8 mouse cellular contexts compared by ENCODE assay signal in genomic region chr11:102690162-102690561, GRCm38 (mm10). TPM values are rescaled to one million over a fixed set of nuclear protein-coding genes. Genes with fewer than 3 reads are reported as not detected.
A peak's percentile ranks its signal among the peaks of the same experiment; 100 is the strongest.
DNase-seq lines count a peak whose midpoint lies in the region; ATAC-seq lines count a peak whose summit lies in the region.

No protein-coding gene starts in this region.

- DNase-seq in midbrain, embryonic 11.5 days (ENCODE audit: low spot score, missing footprints) = peak; percentile 98
- DNase-seq in adrenal gland, postnatal 36 days = peak; percentile 63 to 73
- DNase-seq in embryonic facial prominence, embryonic 10.5 days (ENCODE audit: low spot score) = peak; percentile 77
- peak; percentile 51 to 61 for DNase-seq in left cerebral cortex, postnatal 36 days (ENCODE audit: low spot score in 2 of 2)
- DNase-seq in ovary, postnatal 14 days (ENCODE audit: low spot score) = peak; percentile 61
- peak; percentile 51 to 78 for DNase-seq in thymus, postnatal 10 days (ENCODE audit: low spot score in 2 of 2)

- H3K4me2 ChIP-seq in midbrain, embryonic 11.5 days = no peak overlapping the region
- H3K4me2 ChIP-seq in midbrain, embryonic 16.5 days (ENCODE audit: low read length) = no peak overlapping the region

- H3K27me3 ChIP-seq in midbrain, embryonic 11.5 days (ENCODE audit: control insufficient read depth, insufficient read depth, low read length) = no peaks in the 10 kb centered on the region
- no peaks in the 10 kb centered on the region for H3K27me3 ChIP-seq in midbrain, embryonic 16.5 days (ENCODE audit: control insufficient read depth, insufficient read depth, low read depth, low read length)
- no peaks in the 10 kb centered on the region for H3K27me3 ChIP-seq in embryonic facial prominence, embryonic 10.5 days (replicated peaks; ENCODE audit: low read depth, poor library complexity, severe bottlenecking)

- intact Hi-C loops in left cerebral cortex, postnatal 36 days (cut with DNase I) = no loop called here

- ATAC-seq in midbrain, embryonic 11.5 days (ENCODE audit: low FRiP score) = no peak
- no peak for ATAC-seq in midbrain, embryonic 16.5 days
- ATAC-seq in hematopoietic stem cell, adult 5-6 weeks (replicated peaks in 1 of 2; ENCODE audit: insufficient read depth in 1 of 2, low FRiP score in 2 of 2, low TSS enrichment in 1 of 2, low read depth in 1 of 2, poor library complexity in 2 of 2, severe bottlenecking in 2 of 2) = peak; percentile 75 to 76

- no peak overlapping the region for H3K27ac ChIP-seq in midbrain, embryonic 11.5 days (ENCODE audit: low read depth, low read length)
- H3K27ac ChIP-seq in midbrain, embryonic 16.5 days (ENCODE audit: low read length) = no peak overlapping the region
- H3K27ac ChIP-seq in embryonic facial prominence, embryonic 10.5 days (replicated peaks) = no peak overlapping the region

- H3K9ac ChIP-seq in midbrain, embryonic 11.5 days (ENCODE audit: low read length) = no peak overlapping the region
- H3K9ac ChIP-seq in midbrain, embryonic 16.5 days (ENCODE audit: low read depth, low read length) = no peak overlapping the region

- no peak overlapping the region for H3K4me3 ChIP-seq in midbrain, embryonic 11.5 days (ENCODE audit: low read depth, low read length)
- H3K4me3 ChIP-seq in midbrain, embryonic 16.5 days (ENCODE audit: low read depth, low read length) = no peak overlapping the region
- H3K4me3 ChIP-seq in embryonic facial prominence, embryonic 10.5 days = no peak overlapping the region

- no peaks in the 10 kb centered on the region for H3K4me1 ChIP-seq in midbrain, embryonic 11.5 days (ENCODE audit: control insufficient read depth, insufficient read depth, low read length)
- H3K4me1 ChIP-seq in midbrain, embryonic 16.5 days (ENCODE audit: control insufficient read depth, insufficient read depth, low read length) = no peaks in the 10 kb centered on the region
- no peaks in the 10 kb centered on the region for H3K4me1 ChIP-seq in embryonic facial prominence, embryonic 10.5 days

- H3K36me3 ChIP-seq in midbrain, embryonic 11.5 days (ENCODE audit: control insufficient read depth, insufficient read depth, low read length) = no peaks in the 10 kb centered on the region; the same call in 1 of the 2 replicates
- peaks cover 10% of the 10 kb centered on the region for H3K36me3 ChIP-seq in midbrain, embryonic 16.5 days (ENCODE audit: control insufficient read depth, insufficient read depth, low read length)
- H3K36me3 ChIP-seq in embryonic facial prominence, embryonic 10.5 days (replicated peaks) = peaks cover 84% of the 10 kb centered on the region

- H3K9me3 ChIP-seq in midbrain, embryonic 11.5 days (ENCODE audit: control insufficient read depth, low read length) = no peaks in the 10 kb centered on the region
- no peaks in the 10 kb centered on the region for H3K9me3 ChIP-seq in midbrain, embryonic 16.5 days (replicated peaks; ENCODE audit: control insufficient read depth, low read length, poor library complexity, severe bottlenecking)
- no peaks in the 10 kb centered on the region for H3K9me3 ChIP-seq in embryonic facial prominence, embryonic 10.5 days

- 70% methylated on average over 6 of the region's 6 CpGs for WGBS in midbrain, embryonic 11.5 days
- WGBS in midbrain, embryonic 16.5 days = 67% methylated on average over 6 of the region's 6 CpGs
- 66% methylated on average over 6 of the region's 6 CpGs for WGBS in embryonic facial prominence, embryonic 10.5 days

RNA-seq across cellular contexts. Expression of gene Ccdc43, which starts 7.4 kb away (rescaled TPM):
- 62.1 and 67.1 TPM in 2 replicates for polyA plus RNA-seq in midbrain, embryonic 11.5 days (2014; fragmentation: Nextera tagmentation; extraction: Ambion mirVana)
- 43.1 and 46.3 TPM in 2 replicates for polyA plus RNA-seq in midbrain, embryonic 16.5 days (2015; fragmentation: Nextera tagmentation; extraction: Ambion mirVana)
- total RNA-seq in adrenal gland, postnatal 36 days (2021) = 10 to 100 TPM; 29.2 to 29.5 TPM
- polyA plus RNA-seq in embryonic facial prominence, embryonic 10.5 days (2016; fragmentation: Nextera tagmentation; extraction: Ambion mirVana) = 58.1 and 59.8 TPM in 2 replicates
- 46.5 and 51.1 TPM in 2 replicates for total RNA-seq in hematopoietic stem cell, adult 5-6 weeks (2017)
- 10 to 100 TPM; 25.9 to 27.0 TPM for total RNA-seq in left cerebral cortex, postnatal 36 days (2021)

RNA-seq across cellular contexts. Expression of gene Meioc, which starts 26.6 kb away (rescaled TPM):
- 0.40 and 0.62 TPM in 2 replicates for polyA plus RNA-seq in midbrain, embryonic 11.5 days (2014; fragmentation: Nextera tagmentation; extraction: Ambion mirVana)
- polyA plus RNA-seq in midbrain, embryonic 16.5 days (2015; fragmentation: Nextera tagmentation; extraction: Ambion mirVana) = 0.15 and 0.16 TPM in 2 replicates
- total RNA-seq in adrenal gland, postnatal 36 days (2021) = not detected
- 0.39 and 0.40 TPM in 2 replicates for polyA plus RNA-seq in embryonic facial prominence, embryonic 10.5 days (2016; fragmentation: Nextera tagmentation; extraction: Ambion mirVana)
- total RNA-seq in hematopoietic stem cell, adult 5-6 weeks (2017) = not detected in 2 replicates
- total RNA-seq in left cerebral cortex, postnatal 36 days (2021) = not detected

Comparison
In these comparisons a context has a peak if more than half of its experiments do, and no peak if none do; other contexts are left out.
1. ATAC-seq: peak in hematopoietic stem cell, adult 5-6 weeks (2 of 2); none in midbrain, embryonic 11.5 days (single experiment) and midbrain, embryonic 16.5 days (single experiment).
2. Peak in every context shown above with its lines, with median percentiles within 50 percentile points of each other: DNase-seq.